Mouse (Mus musculus) brain, embryonic 14.5 days (tissue): ENCODE data around the gene Prdm2.

Experiments
- CTCF ChIP-seq: fragments of 200-500 bp; IDR thresholded peaks from 2 replicates; pipeline ENCODE4 v1.5.1; 2012; ENCODE audit warnings: inconsistent platforms, mild to moderate bottlenecking, moderate library complexity, borderline replicate concordance; ENCODE audit not compliant: insufficient read depth, insufficient read length; ENCODE audit errors: extremely low read depth
- POLR2A ChIP-seq: fragments of 200-500 bp; IDR thresholded peaks from 2 replicates; pipeline ENCODE4 v1.6.1; 2012; ENCODE audit warnings: mild to moderate bottlenecking, inconsistent platforms, borderline replicate concordance; ENCODE audit not compliant: poor library complexity, insufficient read depth, insufficient read length, severe bottlenecking; ENCODE audit errors: extremely low read depth

GRCm38 (mm10) chr4:143099288-143100039, 113.3 kb downstream of the Prdm2 start:
- no peak for TF ChIP-seq CTCF
- TF ChIP-seq POLR2A = no peak
